Mouse (Mus musculus): Measurements from ENCODE around the gene Lsm14b.

Gene Lsm14b

GRCm38 (mm10) chr2:180017632-180018031 is 7.2 kb upstream of the Lsm14b start:
- no peak for DNase-seq (ENCODE audit: low spot score in 2 of 2)

GRCm38 (mm10) chr2:180018573-180018972 is 6.2 kb upstream of the Lsm14b start:
- no peak for DNase-seq (ENCODE audit: low spot score in 2 of 2)

DNA sequence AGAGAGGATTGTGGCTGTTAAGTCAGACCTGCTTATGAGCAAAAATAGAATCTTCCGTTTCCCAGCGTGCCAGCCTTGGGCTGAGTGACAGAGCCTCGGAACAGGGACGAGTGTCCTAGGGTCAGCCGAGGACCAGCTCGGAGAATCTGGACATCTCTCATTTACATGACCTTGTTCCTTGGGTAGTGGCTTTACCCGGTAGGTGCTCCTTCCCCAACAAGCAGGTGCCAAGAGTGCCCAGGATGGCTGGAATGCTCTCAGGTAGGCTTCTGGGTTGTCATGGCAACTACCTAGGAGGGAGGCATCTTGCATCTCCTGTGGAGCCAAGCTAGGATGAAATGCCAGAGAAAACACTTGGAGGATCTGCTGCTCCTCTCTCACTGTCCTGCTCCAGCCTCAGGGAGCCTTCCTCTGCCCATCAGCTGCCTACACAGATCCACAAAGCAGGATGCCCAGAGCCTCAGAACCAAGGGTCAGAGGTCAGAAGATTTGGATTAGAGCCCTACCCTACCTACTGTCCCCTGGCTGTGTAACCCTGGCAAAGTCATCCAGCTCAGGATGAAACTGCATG is 4.6 kb upstream of the Lsm14b start:
- no peak for DNase-seq (ENCODE audit: low spot score in 2 of 2)

DNA sequence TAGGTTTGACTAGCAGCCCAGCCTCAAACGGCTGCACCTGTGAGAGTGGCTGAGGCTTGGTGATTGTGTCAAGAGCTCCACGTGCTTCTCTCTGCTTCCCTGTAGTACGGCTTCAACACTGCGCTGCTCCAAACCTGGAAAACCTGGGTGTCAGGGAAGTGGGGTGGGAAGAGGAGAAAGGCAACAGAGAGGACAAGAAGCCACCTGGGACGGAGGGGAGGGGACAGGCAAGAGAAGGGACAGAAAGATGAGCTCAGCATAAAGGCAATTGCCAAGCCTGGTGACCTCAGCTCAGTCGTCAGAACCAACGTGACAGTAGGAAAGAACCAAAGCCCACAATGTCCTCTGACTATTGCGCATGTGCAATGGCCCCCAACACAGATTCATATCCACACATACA is 3.9 kb upstream of the Lsm14b start:
- DNase-seq (ENCODE audit: low spot score in 2 of 2) = no peak

- no peak for DNase-seq (ENCODE audit: low spot score in 2 of 2)
These were observed 2.0 kb upstream of the Lsm14b start for GRCm38 (mm10) chr2:180022751-180023150.

GRCm38 (mm10) chr2:180025135-180025860 is 511 bp downstream of the Lsm14b start:
- DNase-seq (ENCODE audit: low spot score in 2 of 2) = peak in 1 of 2 experiments; percentile 18

DNA sequence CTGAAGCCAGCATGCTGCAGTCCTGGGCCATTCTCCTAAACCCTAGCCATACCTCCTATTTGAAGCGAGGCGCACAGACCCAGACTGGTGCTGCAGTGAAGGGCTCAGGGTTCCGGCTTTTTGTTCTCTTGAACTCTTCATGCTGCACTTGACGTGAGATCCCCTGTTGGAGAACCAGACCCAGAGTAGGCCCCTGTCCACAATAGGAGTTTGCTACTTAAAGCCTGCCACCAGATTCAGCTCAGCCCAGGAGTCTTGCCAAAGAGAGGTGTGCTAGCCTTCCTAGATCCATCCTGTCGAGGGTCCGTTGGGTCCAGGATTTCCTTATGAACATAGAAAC is 1.0 kb downstream of the Lsm14b start:
- DNase-seq (ENCODE audit: low spot score in 2 of 2) = no peak

DNA sequence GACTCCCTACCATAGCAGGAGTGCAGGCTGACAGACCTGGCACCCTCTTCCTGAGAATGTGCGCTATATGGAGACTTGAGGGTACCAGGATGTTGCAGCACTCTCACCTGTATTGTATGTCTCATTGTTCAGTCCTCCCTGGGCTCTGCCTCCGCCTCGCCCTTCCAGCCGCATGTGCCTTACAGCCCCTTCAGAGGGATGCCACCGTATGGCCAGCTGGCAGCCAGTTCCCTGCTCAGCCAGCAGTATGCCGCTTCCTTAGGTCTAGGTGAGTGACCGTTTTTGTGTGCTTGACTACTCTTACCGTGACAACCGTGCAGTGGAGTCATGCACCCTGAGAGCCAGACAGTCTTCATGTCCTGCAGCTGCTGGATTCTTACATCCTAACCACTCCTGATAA is 3.0 kb downstream of the Lsm14b start:
- no peak for DNase-seq (ENCODE audit: low spot score in 2 of 2)

GRCm38 (mm10) chr2:180031270-180031669 is 6.5 kb downstream of the Lsm14b start:
- DNase-seq (ENCODE audit: low spot score in 2 of 2) = no peak

GRCm38 (mm10) chr2:180032925-180033324 is 8.1 kb downstream of the Lsm14b start:
- DNase-seq (ENCODE audit: low spot score in 2 of 2) = no peak

GRCm38 (mm10) chr2:180033956-180034355 is 9.2 kb downstream of the Lsm14b start:
- no peak for DNase-seq (ENCODE audit: low spot score in 2 of 2)

- DNase-seq (ENCODE audit: low spot score in 2 of 2) = no peak
These were observed 10.0 kb downstream of the Lsm14b start for GRCm38 (mm10) chr2:180034753-180035152.

DNA sequence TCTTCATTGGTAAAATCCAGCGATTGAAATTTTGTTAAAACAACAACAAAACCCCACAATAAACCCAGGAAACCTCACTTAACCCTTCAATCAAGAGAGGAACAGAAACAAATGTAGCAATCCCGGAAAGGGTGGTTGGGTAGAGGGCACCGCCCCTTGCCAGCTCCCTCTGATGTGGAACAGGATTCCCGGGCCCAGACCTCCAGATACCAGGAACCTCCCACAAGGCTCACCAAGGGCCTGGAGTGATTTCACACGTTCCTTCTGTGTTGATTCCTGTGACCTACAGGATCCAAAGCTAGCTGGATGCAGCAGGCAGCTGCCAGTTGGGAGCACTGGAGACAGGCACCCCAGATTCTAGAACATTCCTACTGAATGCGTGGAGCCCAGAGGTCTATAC is 15.6 kb downstream of the Lsm14b start:
- DNase-seq (ENCODE audit: low spot score in 2 of 2) = no peak

GRCm38 (mm10) chr2:180041577-180042255 is 16.9 kb downstream of the Lsm14b start:
- DNase-seq (ENCODE audit: low spot score in 2 of 2) = peak in 1 of 2 experiments; percentile 13

- peak; percentile 82 to 86 for DNase-seq (ENCODE audit: low spot score in 2 of 2)
These were observed 17.6 kb downstream of the Lsm14b start, which contains the start of the genes Psma7 and Ss18l1 for GRCm38 (mm10) chr2:180042256-180042857. Gene Psma7 (minus strand): TSS chr2:180042433. Gene Ss18l1 (plus strand): TSS chr2:180042509.

DNA sequence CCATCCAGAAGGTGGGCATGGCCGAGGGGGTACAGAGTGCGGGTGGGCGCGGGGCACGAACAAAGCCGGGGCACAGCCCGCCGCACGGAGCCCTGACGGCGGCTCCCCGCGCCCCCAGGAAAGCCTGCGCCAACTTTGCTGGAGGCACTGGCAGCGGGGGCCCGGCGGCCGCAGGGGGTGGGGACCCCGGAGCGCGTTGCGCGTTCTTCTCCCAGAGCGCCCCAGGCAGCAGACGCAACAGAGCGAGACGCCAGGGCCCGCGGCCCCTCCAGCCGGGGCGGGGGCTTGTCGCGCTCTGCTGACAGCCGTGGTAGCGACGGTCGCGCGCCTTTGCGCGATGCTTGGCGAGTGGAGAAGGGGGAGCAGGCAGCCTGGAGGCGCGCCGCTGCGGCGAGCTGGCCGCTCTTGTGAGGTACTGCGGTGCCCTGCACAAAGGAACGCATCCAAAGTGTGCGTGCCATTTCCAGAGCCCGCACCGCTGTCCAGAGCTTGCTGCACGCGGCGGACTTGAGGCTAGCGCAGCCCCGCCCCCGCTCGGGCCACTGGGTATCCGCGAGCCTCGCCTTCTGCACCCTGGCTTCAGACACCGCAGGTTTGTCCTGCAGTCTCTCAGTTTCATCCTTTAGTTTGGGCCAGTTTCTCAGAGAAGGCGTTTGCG is 18.2 kb downstream of the Lsm14b start:
- DNase-seq (ENCODE audit: low spot score in 2 of 2) = peak; percentile 18 to 44

- DNase-seq (ENCODE audit: low spot score in 2 of 2) = peak; percentile 52 to 58
These were observed 20.5 kb downstream of the Lsm14b start for GRCm38 (mm10) chr2:180045283-180045682.

GRCm38 (mm10) chr2:180047580-180047979 is 22.8 kb downstream of the Lsm14b start:
- no peak for DNase-seq (ENCODE audit: low spot score in 2 of 2)

GRCm38 (mm10) chr2:180047980-180048635 is 23.3 kb downstream of the Lsm14b start:
- no peak for DNase-seq (ENCODE audit: low spot score in 2 of 2)

- DNase-seq (ENCODE audit: low spot score in 2 of 2) = peak; percentile 72 to 83
These were observed 26.2 kb downstream of the Lsm14b start for GRCm38 (mm10) chr2:180050986-180051385.

DNA sequence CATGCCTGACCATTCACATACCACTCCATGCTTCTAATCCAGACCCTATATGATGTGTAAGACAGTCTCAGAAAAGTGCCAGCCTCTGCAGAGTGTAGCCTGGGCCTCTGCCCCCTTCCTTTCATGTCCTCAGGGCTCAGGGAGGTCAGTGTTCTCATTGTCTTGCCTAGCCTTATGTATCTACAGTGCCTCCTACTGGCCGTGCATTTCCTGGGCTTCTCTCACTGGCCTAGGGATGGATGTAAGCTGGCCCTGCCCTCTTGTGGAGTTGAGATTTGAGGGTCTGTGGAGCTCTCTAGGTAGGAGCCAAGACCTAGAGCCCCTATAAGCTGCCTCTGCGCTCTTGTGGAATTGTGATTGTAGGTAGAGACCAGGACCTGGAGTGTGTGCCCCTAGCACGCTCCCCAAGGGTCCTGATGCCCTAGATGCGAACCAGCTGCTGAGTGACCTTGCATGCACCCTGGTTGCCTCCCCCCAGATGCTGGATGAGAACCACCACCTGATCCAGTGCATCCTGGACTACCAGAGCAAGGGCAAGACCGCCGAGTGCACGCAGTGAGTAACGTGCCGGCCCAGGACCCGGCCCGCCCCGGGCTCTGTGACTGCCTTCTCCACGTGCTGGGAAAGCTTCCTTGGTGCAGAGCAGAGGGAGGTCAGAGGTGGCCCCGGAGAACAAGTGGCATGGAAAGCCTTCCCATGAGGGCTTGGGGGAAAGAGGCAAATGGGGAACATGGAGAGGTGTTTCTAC is 27.4 kb downstream of the Lsm14b start:
- DNase-seq (ENCODE audit: low spot score in 2 of 2) = peak in 1 of 2 experiments; percentile 30
